Mouse (Mus musculus): ENCODE measurements around the gene Spag9. TPM values are rescaled to one million over a fixed set of nuclear protein-coding genes. Genes with fewer than 3 reads are reported as not detected.
A peak's percentile ranks its signal among the peaks of the same experiment; 100 is the strongest.

Spag9 gene
- polyA plus RNA-seq, 1 experiment from 2014 or later: 29.7 TPM

- ATAC-seq (ENCODE audit: low FRiP score, low TSS enrichment): no peak
- Histone ChIP-seq H3K4me3 (ENCODE audit: low read length) (no peak overlapping the region), H3K9ac (replicated peaks; ENCODE audit: low read length) (no peak overlapping the region), H3K4me1 (ENCODE audit: insufficient read depth, low read length) (peaks cover 44% of the 10 kb centered on the region), H3K36me3 (ENCODE audit: insufficient read depth, low read length) (no peaks in the 10 kb centered on the region), H3K4me2 (replicated peaks; ENCODE audit: low read depth, low read length) (no peak overlapping the region), H3K27ac (ENCODE audit: low read length) (0 out of 2 replicates have a peak overlapping the region, but pooled peaks have one; percentile 13), H3K27me3 (ENCODE audit: insufficient read depth, low read length) (no peaks in the 10 kb centered on the region), H3K9me3 (ENCODE audit: low read length) (no peaks in the 10 kb centered on the region)
- WGBS: 73% methylated on average over 8 of the region's 8 CpGs
Observed at GRCm38 (mm10) chr11:94135581-94136001, 139.7 kb downstream of the Spag9 start.

- Histone ChIP-seq H3K4me1 (ENCODE audit: insufficient read depth, low read length) (peaks cover 44% of the 10 kb centered on the region), H3K27me3 (ENCODE audit: insufficient read depth, low read length) (no peaks in the 10 kb centered on the region), H3K27ac (ENCODE audit: low read length) (peak overlapping the region; percentile 54), H3K9ac (replicated peaks; ENCODE audit: low read length) (no peak overlapping the region), H3K9me3 (ENCODE audit: low read length) (no peaks in the 10 kb centered on the region), H3K4me2 (replicated peaks; ENCODE audit: low read depth, low read length) (no peak overlapping the region), H3K4me3 (ENCODE audit: low read length) (no peak overlapping the region), H3K36me3 (ENCODE audit: insufficient read depth, low read length) (no peaks in the 10 kb centered on the region)
- WGBS: 56% methylated on average over 7 of the region's 7 CpGs
- ATAC-seq (ENCODE audit: low FRiP score, low TSS enrichment): no peak
Observed at GRCm38 (mm10) chr11:94136656-94137055, 140.8 kb downstream of the Spag9 start.

DNA sequence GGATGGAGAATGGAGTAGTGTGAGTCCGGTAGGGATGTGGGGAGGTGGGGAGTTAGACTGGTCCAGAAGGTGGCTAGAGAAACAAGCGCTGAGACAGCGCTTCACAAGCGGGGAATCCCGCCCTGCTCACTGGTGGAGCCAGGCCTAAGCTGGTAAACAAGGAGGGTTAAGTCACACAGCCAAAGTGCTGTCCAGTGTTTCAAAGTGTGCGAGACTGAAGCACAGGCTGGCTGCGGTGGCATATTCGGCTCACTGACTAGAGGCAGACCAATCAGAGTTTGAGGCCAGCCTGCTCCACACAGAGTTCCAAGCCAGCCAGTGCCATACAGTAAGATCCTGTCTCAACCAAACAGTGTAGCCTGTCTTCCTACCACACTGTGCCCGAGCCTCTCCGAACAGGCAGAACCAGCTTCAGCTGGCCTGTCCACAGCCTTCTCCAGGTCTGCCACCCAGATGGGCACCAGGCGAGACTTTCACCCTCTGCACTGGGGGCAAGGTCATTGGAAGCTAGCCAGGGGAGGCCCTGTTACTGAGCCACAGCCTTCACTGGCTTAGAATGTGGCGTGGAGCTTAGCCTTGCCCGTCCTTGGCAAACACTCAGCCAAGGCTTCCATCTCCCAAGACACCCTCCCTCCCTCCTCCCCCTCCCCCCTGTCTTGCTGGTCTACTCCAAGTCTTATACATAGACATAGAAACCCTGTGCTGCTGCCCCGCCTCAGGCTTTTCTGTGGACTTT lies 141.6 kb downstream of the Spag9 start:
- WGBS: 69% methylated on average over 14 of the region's 14 CpGs
- peak overlapping the region; percentile 54 for H3K27ac ChIP-seq (ENCODE audit: low read length)
- no peaks in the 10 kb centered on the region for H3K9me3 ChIP-seq (ENCODE audit: low read length)
- peaks cover 44% of the 10 kb centered on the region for H3K4me1 ChIP-seq (ENCODE audit: insufficient read depth, low read length)
- ATAC-seq (ENCODE audit: low FRiP score, low TSS enrichment): peak; percentile 40
- H3K4me3 ChIP-seq (ENCODE audit: low read length): no peak overlapping the region
- no peaks in the 10 kb centered on the region for H3K27me3 ChIP-seq (ENCODE audit: insufficient read depth, low read length)
- H3K36me3 ChIP-seq (ENCODE audit: insufficient read depth, low read length): no peaks in the 10 kb centered on the region
- H3K4me2 ChIP-seq (replicated peaks; ENCODE audit: low read depth, low read length): no peak overlapping the region
- peak overlapping the region; percentile 35; the same call in 1 of the 2 replicates for H3K9ac ChIP-seq (replicated peaks; ENCODE audit: low read length)

DNA sequence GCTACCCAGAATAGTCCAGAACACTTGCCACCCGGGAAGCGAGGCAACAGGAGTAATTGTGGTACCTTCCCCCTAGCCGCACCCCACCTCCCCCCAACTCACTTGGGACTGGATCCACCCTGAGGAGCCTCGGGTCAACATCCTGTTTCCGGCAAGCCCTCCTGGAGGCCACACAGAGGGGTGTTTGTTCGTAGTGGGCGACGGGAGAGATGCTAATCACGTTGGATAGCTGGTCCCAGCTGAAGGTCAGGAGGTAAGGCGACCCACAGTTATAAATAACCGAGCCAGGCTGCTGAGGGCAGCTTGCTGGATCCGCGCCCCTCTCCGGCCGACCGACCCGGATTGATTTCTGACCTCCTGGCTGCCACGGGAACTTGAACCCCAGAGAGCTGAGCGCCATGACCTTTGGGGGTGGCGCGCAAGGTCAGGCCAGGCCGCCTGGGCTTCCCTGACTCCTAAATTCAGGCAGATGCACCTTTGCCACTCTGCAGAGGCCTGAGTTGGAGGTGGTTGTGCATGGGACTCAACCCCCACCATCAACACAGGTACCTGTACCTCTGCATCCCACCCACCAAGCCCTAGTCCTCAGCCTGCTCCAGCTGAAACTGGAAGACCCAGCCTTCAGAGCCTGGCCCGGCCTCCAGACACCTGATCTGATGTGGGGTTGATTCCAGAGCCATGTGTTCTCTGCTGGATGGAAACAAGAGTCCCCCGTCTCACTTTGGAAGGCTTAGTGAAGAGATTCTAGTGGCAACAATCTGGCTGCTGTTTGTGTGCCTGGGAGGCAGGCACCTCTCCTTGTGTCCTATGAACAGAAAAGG lies 142.7 kb downstream of the Spag9 start:
- H3K9me3 ChIP-seq (ENCODE audit: low read length): no peaks in the 10 kb centered on the region
- WGBS: 17% methylated on average over 24 of the region's 24 CpGs
- peak overlapping the region; percentile 54 for H3K27ac ChIP-seq (ENCODE audit: low read length)
- peak overlapping the region; percentile 28; the same call in 1 of the 2 replicates for H3K9ac ChIP-seq (replicated peaks; ENCODE audit: low read length)
- no peaks in the 10 kb centered on the region for H3K36me3 ChIP-seq (ENCODE audit: insufficient read depth, low read length)
- peak; percentile 28; the same call in 1 of the 2 replicates for ATAC-seq (ENCODE audit: low FRiP score, low TSS enrichment)
- H3K27me3 ChIP-seq (ENCODE audit: insufficient read depth, low read length): no peaks in the 10 kb centered on the region
- peaks cover 41% of the 10 kb centered on the region for H3K4me1 ChIP-seq (ENCODE audit: insufficient read depth, low read length)
- H3K4me2 ChIP-seq (replicated peaks; ENCODE audit: low read depth, low read length): peak overlapping the region; percentile 10; the same call in 1 of the 2 replicates
- no peak overlapping the region for H3K4me3 ChIP-seq (ENCODE audit: low read length)

DNA sequence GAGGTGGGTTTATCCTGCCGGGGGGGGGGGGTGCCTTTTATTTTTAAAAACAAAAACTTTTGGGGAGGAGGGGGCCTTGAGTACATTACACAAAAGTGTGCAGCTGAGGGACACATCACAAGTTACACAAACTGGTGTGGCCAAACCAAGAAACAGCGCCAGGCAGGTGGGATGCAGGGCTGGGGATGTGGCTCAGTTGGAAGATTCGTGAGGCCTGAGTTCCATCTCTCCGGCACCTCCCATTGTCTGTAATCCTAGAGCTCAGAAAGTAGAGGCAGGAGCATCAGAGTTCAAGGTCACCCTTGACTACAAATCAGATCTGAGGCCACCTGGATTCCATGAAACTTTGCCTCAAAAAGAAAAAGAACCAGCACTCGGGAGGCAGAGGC lies 143.3 kb downstream of the Spag9 start:
- ATAC-seq (ENCODE audit: low FRiP score, low TSS enrichment): no peak
- Histone ChIP-seq H3K36me3 (ENCODE audit: insufficient read depth, low read length) (no peaks in the 10 kb centered on the region), H3K9ac (replicated peaks; ENCODE audit: low read length) (no peak overlapping the region), H3K27ac (ENCODE audit: low read length) (peak overlapping the region; percentile 54; the same call in 1 of the 2 replicates), H3K4me1 (ENCODE audit: insufficient read depth, low read length) (peaks cover 35% of the 10 kb centered on the region), H3K9me3 (ENCODE audit: low read length) (no peaks in the 10 kb centered on the region), H3K4me3 (ENCODE audit: low read length) (no peak overlapping the region), H3K4me2 (replicated peaks; ENCODE audit: low read depth, low read length) (no peak overlapping the region), H3K27me3 (ENCODE audit: insufficient read depth, low read length) (no peaks in the 10 kb centered on the region)
- WGBS: 60% methylated on average over 5 of the region's 5 CpGs

- no peak overlapping the region for H3K27ac ChIP-seq (ENCODE audit: low read length)
- H3K4me3 ChIP-seq (ENCODE audit: low read length): no peak overlapping the region
- no peak overlapping the region for H3K9ac ChIP-seq (replicated peaks; ENCODE audit: low read length)
- H3K9me3 ChIP-seq (ENCODE audit: low read length): no peaks in the 10 kb centered on the region
- H3K27me3 ChIP-seq (ENCODE audit: insufficient read depth, low read length): no peaks in the 10 kb centered on the region
- no peak for ATAC-seq (ENCODE audit: low FRiP score, low TSS enrichment)
- peaks cover 29% of the 10 kb centered on the region for H3K4me1 ChIP-seq (ENCODE audit: insufficient read depth, low read length)
- no peaks in the 10 kb centered on the region for H3K36me3 ChIP-seq (ENCODE audit: insufficient read depth, low read length)
- H3K4me2 ChIP-seq (replicated peaks; ENCODE audit: low read depth, low read length): no peak overlapping the region
- 63% methylated on average over 3 of the region's 3 CpGs for WGBS
Observed at GRCm38 (mm10) chr11:94140540-94140939, 144.6 kb downstream of the Spag9 start.

DNA sequence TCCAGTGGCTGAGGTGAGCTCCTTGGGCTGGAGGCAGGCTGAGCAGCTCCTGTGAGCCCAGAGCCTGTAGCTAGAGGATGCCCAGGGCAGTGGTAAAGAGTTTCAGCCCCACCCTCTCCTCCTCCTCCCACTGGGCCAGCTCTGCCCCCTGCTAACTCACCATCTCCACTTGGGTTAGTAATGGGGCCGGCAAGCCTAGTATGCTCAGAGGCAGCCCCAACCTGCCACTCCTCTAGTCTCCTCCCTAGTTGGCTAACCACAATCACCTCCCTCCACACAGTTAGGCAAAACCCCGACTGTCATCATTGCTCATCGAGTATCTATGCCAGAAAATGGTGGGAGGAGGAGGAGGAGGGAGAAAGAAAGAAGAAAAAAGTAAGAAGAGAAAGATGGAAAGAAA lies 145.7 kb downstream of the Spag9 start:
- peaks cover 27% of the 10 kb centered on the region for H3K4me1 ChIP-seq (ENCODE audit: insufficient read depth, low read length)
- ATAC-seq (ENCODE audit: low FRiP score, low TSS enrichment): no peak
- no peak overlapping the region for H3K4me2 ChIP-seq (replicated peaks; ENCODE audit: low read depth, low read length)
- WGBS: 40% methylated on average over 3 of the region's 3 CpGs
- H3K36me3 ChIP-seq (ENCODE audit: insufficient read depth, low read length): no peaks in the 10 kb centered on the region
- no peak overlapping the region for H3K27ac ChIP-seq (ENCODE audit: low read length)
- no peak overlapping the region for H3K4me3 ChIP-seq (ENCODE audit: low read length)
- H3K27me3 ChIP-seq (ENCODE audit: insufficient read depth, low read length): no peaks in the 10 kb centered on the region
- no peaks in the 10 kb centered on the region for H3K9me3 ChIP-seq (ENCODE audit: low read length)
- no peak overlapping the region for H3K9ac ChIP-seq (replicated peaks; ENCODE audit: low read length)

DNA sequence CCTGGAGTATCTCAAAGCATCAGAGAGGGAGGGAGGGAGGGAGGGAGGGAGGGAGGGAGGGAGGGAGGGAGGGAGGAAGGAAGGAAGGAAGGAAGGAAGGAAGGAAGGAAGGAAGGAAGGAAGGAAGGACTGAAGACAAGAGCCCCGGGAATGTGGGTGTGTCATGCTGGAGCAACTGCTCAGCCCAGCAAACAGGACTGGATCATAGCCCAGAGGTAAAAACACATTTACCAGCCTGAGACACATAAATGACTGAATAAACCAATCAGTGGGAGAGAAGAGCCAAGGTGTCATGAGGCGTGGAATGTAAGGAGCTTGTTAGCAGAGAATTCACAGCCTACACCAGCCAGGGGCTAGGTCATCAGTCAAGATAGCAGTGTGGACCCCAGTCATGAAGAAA lies 147.4 kb downstream of the Spag9 start:
- H3K36me3 ChIP-seq (ENCODE audit: insufficient read depth, low read length): no peaks in the 10 kb centered on the region
- H3K9me3 ChIP-seq (ENCODE audit: low read length): no peaks in the 10 kb centered on the region
- H3K9ac ChIP-seq (replicated peaks; ENCODE audit: low read length): no peak overlapping the region
- H3K4me2 ChIP-seq (replicated peaks; ENCODE audit: low read depth, low read length): no peak overlapping the region
- H3K27ac ChIP-seq (ENCODE audit: low read length): no peak overlapping the region
- no peaks in the 10 kb centered on the region for H3K27me3 ChIP-seq (ENCODE audit: insufficient read depth, low read length)
- no peak overlapping the region for H3K4me3 ChIP-seq (ENCODE audit: low read length)
- H3K4me1 ChIP-seq (ENCODE audit: insufficient read depth, low read length): peaks cover 9% of the 10 kb centered on the region
- WGBS: 63% methylated on average over 2 of the region's 2 CpGs
- ATAC-seq (ENCODE audit: low FRiP score, low TSS enrichment): no peak

DNA sequence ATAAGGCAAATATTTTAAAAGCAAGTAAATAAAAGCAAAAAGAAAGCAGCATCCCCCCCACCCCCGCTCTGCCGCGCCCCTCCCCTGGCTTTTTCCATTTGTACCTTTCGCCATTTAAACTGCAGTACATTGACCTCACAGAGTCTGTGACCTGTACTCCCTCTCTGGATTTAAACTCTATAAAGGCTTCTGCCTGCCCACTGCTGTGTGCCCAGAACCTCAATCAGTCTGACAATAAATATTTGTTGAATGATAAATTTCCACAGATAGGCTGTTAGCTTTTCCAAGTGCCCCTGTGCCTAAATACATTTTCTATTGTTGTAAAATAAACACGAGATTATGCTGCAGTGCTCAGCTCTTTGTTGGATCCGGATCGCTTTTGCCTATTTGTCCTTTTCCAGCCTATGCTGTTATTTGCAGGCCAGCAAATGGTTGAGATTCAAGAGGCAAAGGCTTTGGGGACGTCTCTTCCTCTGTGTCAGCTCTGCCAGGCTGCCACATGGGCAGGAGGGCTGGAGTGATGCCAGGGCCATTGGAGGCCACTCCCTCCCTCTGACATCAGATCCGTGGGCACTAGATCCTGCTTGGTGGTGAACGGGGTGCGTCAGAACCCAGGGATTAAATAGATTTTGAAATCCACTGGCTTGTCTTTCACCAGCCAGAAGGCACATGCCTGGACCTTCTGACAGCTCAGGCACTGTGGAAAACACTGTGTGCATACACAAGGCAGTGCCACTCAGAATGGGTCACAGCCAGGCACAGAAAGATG lies 149.1 kb downstream of the Spag9 start:
- no peak overlapping the region for H3K27ac ChIP-seq (ENCODE audit: low read length)
- WGBS: 71% methylated on average over 11 of the region's 11 CpGs
- no peak for ATAC-seq (ENCODE audit: low FRiP score, low TSS enrichment)

More for the DNA sequence above, 149.1 kb downstream of the Spag9 start:
- H3K4me1 ChIP-seq (ENCODE audit: insufficient read depth, low read length): peaks cover 13% of the 10 kb centered on the region
- peaks cover 3% of the 10 kb centered on the region; the same call in 1 of the 2 replicates for H3K27me3 ChIP-seq (ENCODE audit: insufficient read depth, low read length)
- no peaks in the 10 kb centered on the region for H3K36me3 ChIP-seq (ENCODE audit: insufficient read depth, low read length)
- no peaks in the 10 kb centered on the region for H3K9me3 ChIP-seq (ENCODE audit: low read length)
- H3K4me3 ChIP-seq (ENCODE audit: low read length): no peak overlapping the region
- H3K9ac ChIP-seq (replicated peaks; ENCODE audit: low read length): no peak overlapping the region
- H3K4me2 ChIP-seq (replicated peaks; ENCODE audit: low read depth, low read length): no peak overlapping the region
